Mouse (Mus musculus): ENCODE data around the gene Tmem204. TPM values are rescaled to one million over a fixed set of nuclear protein-coding genes. Genes with fewer than 3 reads are reported as not detected.
A peak's percentile ranks its signal among the peaks of the same experiment; 100 is the strongest.

The Tmem204 gene
- polyA plus RNA-seq, 1 experiment from 2014 or later = 10.9 TPM

GRCm38 (mm10) chr17:25063261-25063660 lies 20.1 kb downstream of the Tmem204 start:
- Histone ChIP-seq H3K9me3 (no peaks in the 10 kb centered on the region), H3K36me3 (0 out of 2 replicates have a peak, but pooled peaks cover 14% of the 10 kb centered on the region), H3K4me1 (replicated peaks) (no peaks in the 10 kb centered on the region), H3K4me2 (no peak overlapping the region), H3K9ac (no peak overlapping the region), H3K27ac (replicated peaks) (no peak overlapping the region), H3K4me3 (no peak overlapping the region), H3K27me3 (no peaks in the 10 kb centered on the region)
- 79% methylated on average over 4 of the region's 4 CpGs for WGBS
- no peak for ATAC-seq (ENCODE audit: low FRiP score, low read depth)

GRCm38 (mm10) chr17:25057041-25057440 lies 26.4 kb downstream of the Tmem204 start:
- H3K4me2 ChIP-seq = no peak overlapping the region
- H3K4me3 ChIP-seq = no peak overlapping the region
- H3K27me3 ChIP-seq = no peaks in the 10 kb centered on the region
- no peak overlapping the region for H3K9ac ChIP-seq
- no peaks in the 10 kb centered on the region for H3K9me3 ChIP-seq
- no peak for ATAC-seq (ENCODE audit: low FRiP score, low read depth)
- peaks cover 26% of the 10 kb centered on the region; the same call in 1 of the 2 replicates for H3K36me3 ChIP-seq
- H3K27ac ChIP-seq (replicated peaks) = no peak overlapping the region
- H3K4me1 ChIP-seq (replicated peaks) = no peaks in the 10 kb centered on the region
- WGBS = 84% methylated on average over 6 of the region's 6 CpGs

DNA sequence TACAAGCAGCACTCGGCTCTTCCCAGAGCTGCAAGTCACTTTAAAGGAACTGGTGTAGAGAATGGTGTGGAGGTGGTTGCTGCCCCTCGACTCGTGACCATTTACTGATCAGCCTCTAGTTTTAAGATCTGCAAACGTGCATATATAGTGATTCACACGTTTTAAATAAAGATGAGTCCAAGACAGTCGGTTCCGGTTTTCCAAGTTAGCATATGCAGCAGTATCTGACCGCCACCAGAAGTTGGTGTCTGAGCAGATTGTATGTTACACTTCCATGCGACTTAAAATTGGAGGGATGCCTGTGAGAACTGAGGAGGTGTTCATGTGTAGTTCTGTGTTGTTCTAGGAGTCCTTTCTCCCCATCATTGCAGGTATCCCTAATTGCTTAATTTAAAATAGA lies 30.1 kb downstream of the Tmem204 start:
- Histone ChIP-seq H3K27ac (replicated peaks) (no peak overlapping the region), H3K4me1 (replicated peaks) (no peaks in the 10 kb centered on the region), H3K36me3 (peaks cover 22% of the 10 kb centered on the region), H3K4me2 (no peak overlapping the region), H3K4me3 (no peak overlapping the region), H3K9me3 (no peaks in the 10 kb centered on the region), H3K27me3 (no peaks in the 10 kb centered on the region), H3K9ac (no peak overlapping the region)
- whole genome bisulfite sequencing = 85% methylated on average over 9 of the region's 9 CpGs
- no peak for ATAC-seq (ENCODE audit: low FRiP score, low read depth)

DNA sequence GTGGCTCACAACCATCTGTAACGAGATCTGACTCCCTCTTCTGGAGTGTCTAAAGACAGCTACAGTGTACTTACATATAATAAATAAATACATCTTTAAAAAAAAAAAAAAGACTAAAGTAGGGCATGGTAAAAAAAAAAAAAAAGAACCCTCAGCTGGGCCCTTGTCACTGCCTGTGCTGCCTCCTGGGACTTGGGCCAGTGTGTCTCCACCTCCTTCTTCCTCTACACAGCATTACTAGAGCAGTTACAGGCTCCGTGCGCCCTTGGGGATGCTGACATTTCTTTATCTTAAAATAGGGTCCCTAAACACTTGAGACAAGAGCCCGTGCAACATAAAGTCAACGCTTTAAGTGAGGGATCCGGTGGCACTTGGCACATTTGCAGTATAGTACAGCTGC lies 36.2 kb downstream of the Tmem204 start:
- H3K36me3 ChIP-seq = peaks cover 20% of the 10 kb centered on the region
- 92% methylated on average over 5 of the region's 6 CpGs for WGBS

GRCm38 (mm10) chr17:25045281-25045680 lies 38.1 kb downstream of the Tmem204 start:
- 97% methylated on average over 4 of the region's 4 CpGs for WGBS

More for the DNA sequence above, 36.2 kb downstream of the Tmem204 start:
- no peak overlapping the region for H3K9ac ChIP-seq
- ATAC-seq (ENCODE audit: low FRiP score, low read depth) = no peak
- no peak overlapping the region for H3K27ac ChIP-seq (replicated peaks)
- no peaks in the 10 kb centered on the region for H3K27me3 ChIP-seq
- H3K4me3 ChIP-seq = no peak overlapping the region
- no peaks in the 10 kb centered on the region for H3K9me3 ChIP-seq
- no peak overlapping the region for H3K4me2 ChIP-seq
- no peaks in the 10 kb centered on the region for H3K4me1 ChIP-seq (replicated peaks)

DNA sequence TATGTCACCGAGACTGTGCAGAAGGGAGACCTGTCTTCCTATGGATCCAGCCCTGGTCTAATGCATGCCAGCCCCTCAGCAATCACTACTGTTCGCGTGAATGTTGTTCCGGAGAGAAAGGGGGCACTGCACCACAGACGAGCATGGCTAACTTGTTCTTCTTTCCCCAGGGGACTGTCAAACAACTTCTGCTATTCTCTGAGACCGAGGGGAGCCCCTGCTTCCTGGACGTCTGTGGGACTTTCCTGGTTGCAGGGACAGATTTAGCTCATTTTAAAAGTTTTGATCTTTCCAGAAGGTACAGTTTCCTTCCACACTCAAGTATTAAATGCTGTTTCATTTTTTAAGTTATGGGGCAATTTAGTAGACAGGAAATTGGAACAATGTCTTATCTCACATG lies 38.5 kb downstream of the Tmem204 start:
- no peak overlapping the region for H3K4me2 ChIP-seq
- no peak overlapping the region for H3K27ac ChIP-seq (replicated peaks)
- ATAC-seq (ENCODE audit: low FRiP score, low read depth) = no peak
- no peaks in the 10 kb centered on the region for H3K27me3 ChIP-seq
- no peaks in the 10 kb centered on the region for H3K9me3 ChIP-seq
- WGBS = 76% methylated on average over 7 of the region's 7 CpGs
- no peak overlapping the region for H3K9ac ChIP-seq
- peaks cover 16% of the 10 kb centered on the region for H3K36me3 ChIP-seq
- H3K4me1 ChIP-seq (replicated peaks) = no peaks in the 10 kb centered on the region
- no peak overlapping the region for H3K4me3 ChIP-seq

More at GRCm38 (mm10) chr17:25045281-25045680, 38.1 kb downstream of the Tmem204 start:
- Histone ChIP-seq H3K9ac (no peak overlapping the region), H3K9me3 (no peaks in the 10 kb centered on the region), H3K27ac (replicated peaks) (no peak overlapping the region), H3K36me3 (peaks cover 17% of the 10 kb centered on the region), H3K4me1 (replicated peaks) (no peaks in the 10 kb centered on the region), H3K4me3 (no peak overlapping the region), H3K27me3 (no peaks in the 10 kb centered on the region), H3K4me2 (no peak overlapping the region)
- ATAC-seq (ENCODE audit: low FRiP score, low read depth) = no peak

DNA sequence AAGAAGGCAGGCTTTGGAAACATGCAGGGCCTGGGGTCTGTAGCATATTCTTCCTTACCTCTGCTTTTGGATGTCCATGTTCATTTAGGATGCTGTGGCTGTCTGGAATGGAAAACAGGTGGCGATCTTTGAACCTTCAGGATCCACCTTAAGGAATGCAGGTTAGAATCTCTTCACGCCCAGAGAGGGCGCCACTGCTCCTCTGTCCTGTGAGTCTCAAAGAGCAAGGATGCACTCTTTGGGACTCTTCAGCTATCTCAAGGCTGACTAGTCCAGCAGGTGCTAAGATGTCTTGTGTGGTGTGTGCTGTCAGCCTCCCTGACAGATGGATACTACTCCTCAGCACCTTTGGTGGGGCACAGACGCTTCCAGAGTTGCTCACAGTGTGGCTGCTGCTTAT lies 47.2 kb downstream of the Tmem204 start:
- no peak overlapping the region for H3K4me2 ChIP-seq
- H3K4me1 ChIP-seq (replicated peaks) = no peaks in the 10 kb centered on the region
- no peak overlapping the region for H3K9ac ChIP-seq
- H3K27ac ChIP-seq (replicated peaks) = no peak overlapping the region
- H3K9me3 ChIP-seq = no peaks in the 10 kb centered on the region
- H3K4me3 ChIP-seq = no peak overlapping the region
- ATAC-seq (ENCODE audit: low FRiP score, low read depth) = no peak
- no peaks in the 10 kb centered on the region for H3K27me3 ChIP-seq
- peaks cover 49% of the 10 kb centered on the region for H3K36me3 ChIP-seq
- 71% methylated on average over 4 of the region's 4 CpGs for WGBS

DNA sequence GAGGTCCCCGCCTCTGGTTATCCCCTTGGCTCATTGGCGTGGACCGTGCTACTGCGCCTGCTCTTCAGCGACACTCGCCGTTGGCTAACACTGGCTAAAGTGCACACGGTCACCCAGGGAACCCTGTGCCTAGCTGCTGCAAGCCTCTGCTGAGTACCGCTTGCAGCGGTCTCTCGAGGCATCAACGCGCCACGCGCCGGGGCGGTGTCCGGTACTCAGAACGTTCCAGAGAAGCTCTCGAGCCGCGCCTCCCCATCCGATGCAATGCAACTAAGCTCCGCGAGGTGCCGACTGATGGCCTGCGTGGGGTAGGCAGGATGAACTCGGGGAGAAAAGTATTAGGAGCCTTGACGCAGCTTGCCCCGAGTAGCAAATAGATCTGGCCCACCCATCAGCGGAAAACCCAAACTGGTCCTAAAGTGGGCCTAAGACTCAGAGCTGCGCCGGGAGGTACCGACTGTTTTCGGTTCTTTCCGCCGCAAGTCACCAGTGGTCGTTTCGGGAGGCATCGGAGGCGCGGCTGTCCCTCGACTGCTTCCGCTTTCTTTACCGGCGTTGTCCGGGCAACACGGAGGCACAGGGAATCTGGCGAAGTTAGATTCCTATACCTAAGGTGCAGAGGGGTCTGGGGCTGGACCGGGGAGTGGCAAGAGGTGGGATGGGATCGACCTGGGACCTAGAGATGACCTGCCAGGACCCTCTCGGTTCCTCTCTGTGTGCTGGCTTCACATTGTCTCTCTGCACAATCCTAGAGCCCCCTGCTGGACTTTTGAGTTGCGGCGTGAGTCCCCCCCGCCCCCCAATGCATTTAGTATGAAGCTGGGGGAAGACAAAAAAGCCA lies 66.9 kb downstream of the Tmem204 start:
- no peaks in the 10 kb centered on the region for H3K9me3 ChIP-seq
- no peaks in the 10 kb centered on the region for H3K27me3 ChIP-seq
- H3K4me2 ChIP-seq = peak overlapping the region; percentile 98
- H3K9ac ChIP-seq = peak overlapping the region; percentile 79
- H3K36me3 ChIP-seq = peaks cover 12% of the 10 kb centered on the region
- ATAC-seq (ENCODE audit: low FRiP score, low read depth) = peak; percentile 92
- H3K4me3 ChIP-seq = peak overlapping the region; percentile 88
- peak overlapping the region; percentile 80 for H3K27ac ChIP-seq (replicated peaks)
- H3K4me1 ChIP-seq (replicated peaks) = peaks cover 46% of the 10 kb centered on the region
- under 1% methylated on average over 55 of the region's 55 CpGs for WGBS

- under 1% methylated on average over 62 of the region's 62 CpGs for WGBS
- Histone ChIP-seq H3K4me3 (peak within 1 kb of the TSS; percentile 88), H3K4me2 (peak within 1 kb of the TSS; percentile 98), H3K36me3 (peaks cover 20% of the 10 kb centered on the region), H3K9ac (peak within 1 kb of the TSS; percentile 89), H3K4me1 (replicated peaks) (peaks cover 49% of the 10 kb centered on the region), H3K27me3 (no peaks in the 10 kb centered on the region), H3K9me3 (no peaks in the 10 kb centered on the region), H3K27ac (replicated peaks) (peak within 1 kb of the TSS; percentile 80)
- peak; percentile 99 for ATAC-seq (ENCODE audit: low FRiP score, low read depth)
Observed at GRCm38 (mm10) chr17:25015655-25016291, 67.6 kb downstream of the Tmem204 start, which contains the start of the genes Cramp1l and Ift140. Cramp1l (minus strand) TSS chr17:25015788. Ift140 (plus strand) TSS chr17:25016085.

DNA sequence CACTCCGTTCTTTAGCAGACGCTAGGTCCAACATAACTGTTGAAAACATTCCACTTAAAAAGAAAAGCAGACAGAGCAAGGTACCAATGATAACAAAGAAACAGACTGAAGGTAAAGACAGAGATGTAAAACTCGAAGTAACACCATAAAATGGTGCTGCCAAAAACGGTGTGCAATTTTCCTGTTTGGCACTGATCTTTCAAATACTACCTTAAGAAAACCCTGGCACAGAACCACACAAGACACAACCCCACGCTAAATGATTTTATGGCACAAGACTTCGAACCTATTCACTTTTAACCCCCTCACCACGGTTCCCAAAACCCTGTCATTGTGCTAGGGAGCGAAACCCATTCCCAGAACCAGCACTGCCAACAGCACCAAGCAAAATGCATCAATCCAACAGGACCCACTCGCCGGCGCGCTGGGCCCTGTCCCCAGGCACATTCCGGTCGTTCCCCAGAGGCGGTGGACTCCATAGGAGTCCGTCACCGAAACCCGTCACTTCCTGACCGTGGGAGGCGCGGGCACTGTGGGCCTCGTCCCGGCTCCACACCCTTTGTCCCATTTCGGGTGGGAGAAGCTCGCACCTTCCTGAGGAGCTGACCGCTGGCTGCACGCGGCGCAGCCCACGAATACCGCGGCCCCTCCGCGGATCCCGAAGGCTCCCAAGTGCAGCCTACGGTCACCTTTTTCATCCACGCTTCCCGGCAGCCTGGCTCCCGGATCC lies 68.4 kb downstream of the Tmem204 start:
- H3K4me1 ChIP-seq (replicated peaks) = peaks cover 49% of the 10 kb centered on the region
- WGBS = under 1% methylated on average over 39 of the region's 39 CpGs

DNA sequence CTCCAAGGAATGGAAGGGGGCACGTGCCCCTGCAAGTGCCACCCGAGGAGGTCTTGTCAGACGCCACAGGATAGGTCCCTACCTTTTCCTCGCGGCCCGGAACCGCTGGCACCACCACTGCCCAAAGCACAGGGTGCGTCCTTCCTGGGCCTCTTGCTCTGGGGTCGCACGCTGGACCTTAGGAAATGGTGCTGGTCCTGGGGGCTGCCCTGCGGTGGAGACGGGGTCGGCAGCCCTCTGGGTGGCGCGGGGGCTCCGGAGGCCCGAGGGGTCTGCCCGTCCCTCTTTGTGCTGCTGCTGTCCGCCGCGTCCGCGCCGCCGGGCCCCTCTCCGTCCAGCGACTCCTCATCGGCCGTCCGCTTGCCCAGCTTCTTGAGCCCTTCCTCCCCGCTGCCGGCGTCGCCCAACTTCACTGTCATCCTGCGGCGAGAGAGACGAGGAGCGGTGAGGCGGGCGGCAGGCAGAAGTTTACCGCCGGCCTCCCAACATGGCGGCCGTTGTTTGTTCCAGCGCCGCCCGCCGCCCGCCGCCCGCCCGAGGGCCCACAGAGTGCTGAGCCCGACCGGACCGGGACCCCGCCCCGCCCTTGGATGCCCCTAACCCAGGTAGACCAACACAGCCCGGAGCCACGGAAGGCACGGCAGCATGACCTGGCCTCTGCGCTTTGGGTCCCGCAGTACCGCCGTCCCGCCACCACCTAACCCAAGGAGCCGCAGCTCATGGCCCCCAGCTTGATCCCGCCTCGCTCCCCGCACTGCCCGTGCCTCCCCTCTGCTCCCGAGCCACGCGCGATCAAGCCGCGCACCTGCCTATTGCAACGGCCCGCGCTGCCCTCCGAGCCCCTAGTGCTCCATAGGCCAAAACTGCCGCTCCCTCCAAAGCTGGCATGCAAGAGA lies 69.5 kb downstream of the Tmem204 start:
- H3K4me2 ChIP-seq = peak overlapping the region; percentile 97
- no peaks in the 10 kb centered on the region for H3K27me3 ChIP-seq
- no peaks in the 10 kb centered on the region for H3K9me3 ChIP-seq
- peaks cover 31% of the 10 kb centered on the region for H3K36me3 ChIP-seq
- WGBS = under 1% methylated on average over 69 of the region's 81 CpGs
- H3K4me1 ChIP-seq (replicated peaks) = peaks cover 49% of the 10 kb centered on the region
- peak overlapping the region; percentile 73 for H3K27ac ChIP-seq (replicated peaks)
- H3K9ac ChIP-seq = peak overlapping the region; percentile 89
- ATAC-seq (ENCODE audit: low FRiP score, low read depth) = no peak
- peak overlapping the region; percentile 88 for H3K4me3 ChIP-seq

More for the DNA sequence above, 68.4 kb downstream of the Tmem204 start:
- Histone ChIP-seq H3K27ac (replicated peaks) (peak overlapping the region; percentile 78), H3K9ac (peak overlapping the region; percentile 89), H3K4me3 (peak overlapping the region; percentile 88), H3K4me2 (peak overlapping the region; percentile 97), H3K36me3 (peaks cover 26% of the 10 kb centered on the region), H3K27me3 (no peaks in the 10 kb centered on the region), H3K9me3 (no peaks in the 10 kb centered on the region)
- no peak for ATAC-seq (ENCODE audit: low FRiP score, low read depth)

Measured in hindbrain, embryonic 15.5 days (tissue).